In genomic region chr1:188152011-188152410, GRCm38 (mm10) we compare ENCODE assay signal across 23 mouse cellular contexts.
A peak's percentile ranks its signal among the peaks of the same experiment; 100 is the strongest.
DNase-seq lines count a peak whose midpoint lies in the region; ATAC-seq and TF ChIP-seq lines count a peak whose summit lies in the region.
"Had no signal": no experiment of that assay in that cellular context is flagged by ENCODE, and none has a peak within 500 bp of the region (broad histone marks: within the 10 kb centered on the region; RNA-seq: fewer than 3 reads in every experiment).

No protein-coding gene starts in this region.

- ATAC-seq in intestine, embryonic 14.5 days (replicated peaks; ENCODE audit: low FRiP score, low TSS enrichment, low read depth): no peak
- ATAC-seq in intestine, postnatal 0 days: no peak
- 0 out of 2 replicates have a peak, but pooled peaks have one; percentile 23 for ATAC-seq in megakaryocyte-erythroid progenitor cell, adult 5-6 weeks (replicated peaks; ENCODE audit: low FRiP score, low TSS enrichment, poor library complexity, severe bottlenecking)
- ATAC-seq in cerebellum, adult (ENCODE audit: insufficient number of reproducible peaks, low FRiP score, low TSS enrichment): no peak
- ATAC-seq: activated CD4-positive, CD25-positive, alpha-beta regulatory T cell, adult 4 months; CD4-positive, CD25-positive, alpha-beta regulatory T cell, adult 4 months; Patski had no signal

- no peak overlapping the region for H3K27ac ChIP-seq in intestine, embryonic 14.5 days (ENCODE audit: low read depth)
- no peak overlapping the region for H3K27ac ChIP-seq in intestine, postnatal 0 days (ENCODE audit: low read depth, low read length)
- peak overlapping the region; percentile 3; the same call in 1 of the 2 replicates for H3K27ac ChIP-seq in MEL (ENCODE audit: control insufficient read depth, low read depth, low read length)

- H3K9ac ChIP-seq in intestine, embryonic 14.5 days (ENCODE audit: low read length): no peak overlapping the region
- H3K9ac ChIP-seq in intestine, postnatal 0 days (ENCODE audit: low read depth, low read length): no peak overlapping the region
- H3K9ac ChIP-seq in MEL (ENCODE audit: control insufficient read depth, low read depth, low read length, poor library complexity, severe bottlenecking): no peak overlapping the region

- H3K9me3 ChIP-seq in intestine, embryonic 14.5 days (ENCODE audit: control insufficient read depth, low read length): no peaks in the 10 kb centered on the region
- no peaks in the 10 kb centered on the region for H3K9me3 ChIP-seq in intestine, postnatal 0 days (ENCODE audit: control insufficient read depth)
- no peaks in the 10 kb centered on the region for H3K9me3 ChIP-seq in MEL (replicated peaks; ENCODE audit: insufficient read depth, low read length)

- H3K4me2 ChIP-seq in intestine, embryonic 14.5 days (ENCODE audit: low read length): no peak overlapping the region
- no peak overlapping the region for H3K4me2 ChIP-seq in intestine, postnatal 0 days (replicated peaks; ENCODE audit: low read depth)

- no peaks in the 10 kb centered on the region for H3K27me3 ChIP-seq in intestine, embryonic 14.5 days (replicated peaks; ENCODE audit: control insufficient read depth, insufficient read depth, low read length)
- no peaks in the 10 kb centered on the region for H3K27me3 ChIP-seq in intestine, postnatal 0 days (replicated peaks; ENCODE audit: control insufficient read depth, insufficient read depth, low read length)
- no peaks in the 10 kb centered on the region for H3K27me3 ChIP-seq in MEL (ENCODE audit: control insufficient read depth in 1 of 2, insufficient read depth in 2 of 2, low read length in 2 of 2)
- H3K27me3 ChIP-seq: CH12.LX had no signal

- 95% methylated on average over 2 of the region's 2 CpGs for WGBS in intestine, embryonic 14.5 days
- WGBS in intestine, postnatal 0 days: 96% methylated on average over 2 of the region's 2 CpGs

- TF ChIP-seq EP300 in MEL (IDR thresholded peaks at IDR 0.05; ENCODE audit: low read depth in 1 of 2, low read length in 2 of 2): peak in 1 of 2 experiments; percentile 62; a peak in 1 of 4 replicates

- no peaks in the 10 kb centered on the region for H3K4me1 ChIP-seq in intestine, embryonic 14.5 days (replicated peaks; ENCODE audit: control insufficient read depth, insufficient read depth, low read length)
- H3K4me1 ChIP-seq in intestine, postnatal 0 days (replicated peaks; ENCODE audit: control insufficient read depth, insufficient read depth, low read length): no peaks in the 10 kb centered on the region
- H3K4me1 ChIP-seq in MEL (ENCODE audit: control insufficient read depth in 1 of 2, insufficient read depth in 2 of 2, low read length in 2 of 2): peaks cover 26 to 29% of the 10 kb centered on the region in 2 experiments

- TF ChIP-seq POLR2A in MEL (IDR thresholded peaks at IDR 0.05; ENCODE audit: control insufficient read depth in 1 of 2, insufficient read depth in 1 of 2, low read depth in 1 of 2, low read length in 2 of 2, poor library complexity in 1 of 2): no peak

- DNase-seq in intestine, embryonic 14.5 days (ENCODE audit: low spot score): peak; percentile 9
- DNase-seq in MEL (ENCODE audit: low read depth, low spot score): peak; percentile 29
- DNase-seq in cerebellum, adult 11-12 months: no peak
- DNase-seq: adrenal gland, adult 2 months; adrenal gland, adult 8-10 months; adrenal gland, postnatal 10 days; adrenal gland, postnatal 14 days; adrenal gland, postnatal 25 days; adrenal gland, postnatal 36 days; B cell, adult 2 months; cerebellum, adult 11 months; cerebellum, adult 18-20 months; cerebellum, adult 2 months; cerebellum, adult 8-10 months; cerebellum, adult 9-10 months had no signal

- TF ChIP-seq RAD21 in MEL (IDR thresholded peaks at IDR 0.05; ENCODE audit: low read depth, low read length): no peak

- no peak for TF ChIP-seq CTCF in intestine, postnatal 0 days (IDR thresholded peaks at IDR 0.05; ENCODE audit: low read depth)
- TF ChIP-seq CTCF in MEL (IDR thresholded peaks at IDR 0.05 in 2 of 3, conservative IDR thresholded peaks at IDR 0.05 in 1 of 3; ENCODE audit: control insufficient read depth in 1 of 3, insufficient read depth in 1 of 3, low read depth in 2 of 3, low read length in 3 of 3, poor library complexity in 1 of 3, severe bottlenecking in 1 of 3): no peak

- H3K4me3 ChIP-seq in intestine, embryonic 14.5 days (ENCODE audit: low read depth, low read length): no peak overlapping the region
- no peak overlapping the region for H3K4me3 ChIP-seq in intestine, postnatal 0 days (ENCODE audit: low read depth, low read length)
- H3K4me3 ChIP-seq in MEL (ENCODE audit: control insufficient read depth in 1 of 2, insufficient read depth in 1 of 2, low read depth in 2 of 2, low read length in 2 of 2): no peak overlapping the region

- H3K79me2 ChIP-seq in MEL (ENCODE audit: control insufficient read depth, insufficient read depth, low read length, poor library complexity): no peaks in the 10 kb centered on the region; the same call in 1 of the 2 replicates

- no peaks in the 10 kb centered on the region for H3K36me3 ChIP-seq in intestine, embryonic 14.5 days (ENCODE audit: control insufficient read depth, insufficient read depth, low read length)
- 0 out of 2 replicates have a peak, but pooled peaks cover 4% of the 10 kb centered on the region for H3K36me3 ChIP-seq in intestine, postnatal 0 days (ENCODE audit: control insufficient read depth, insufficient read depth)
- H3K36me3 ChIP-seq in MEL (ENCODE audit: control insufficient read depth in 1 of 2, insufficient read depth in 2 of 2, low read length in 2 of 2): peaks cover 0 to 47% of the 10 kb centered on the region in 2 experiments; a peak in 2 of 4 replicates
- H3K36me3 ChIP-seq: G1E had no signal

TF ChIP-seq in MEL, 35 proteins besides CTCF, POLR2A, EP300 and RAD21:
- TF ChIP-seq TCF12 (IDR thresholded peaks at IDR 0.05; ENCODE audit: low read depth, low read length): peak; percentile 63; the same call in 1 of the 2 replicates
- TF ChIP-seq NRF1 (IDR thresholded peaks at IDR 0.05; ENCODE audit: insufficient read depth, low read depth, low read length, poor library complexity, severe bottlenecking): no peak
- TF ChIP-seq MYB (IDR thresholded peaks at IDR 0.05; ENCODE audit: low read depth, low read length): no peak
- no peak for TF ChIP-seq ZMIZ1 (IDR thresholded peaks at IDR 0.05; ENCODE audit: low read depth, low read length)
- TF ChIP-seq BHLHE40 (IDR thresholded peaks at IDR 0.05; ENCODE audit: borderline replicate concordance, low read depth, low read length): no peak
- TF ChIP-seq NELFE (IDR thresholded peaks at IDR 0.05; ENCODE audit: low read depth, low read length): no peak
- no peak for TF ChIP-seq MXI1 (IDR thresholded peaks at IDR 0.05; ENCODE audit: low read depth, low read length)
- TF ChIP-seq JUND (IDR thresholded peaks at IDR 0.05; ENCODE audit: low read depth, low read length): no peak
- TF ChIP-seq MYC (IDR thresholded peaks at IDR 0.05; ENCODE audit: low read depth, low read length): no peak
- no peak for TF ChIP-seq ZKSCAN1 (IDR thresholded peaks at IDR 0.05; ENCODE audit: low read depth, low read length)
- 0 out of 2 replicates have a peak, but pooled peaks have one; percentile 22 for TF ChIP-seq TAL1 (IDR thresholded peaks at IDR 0.05; ENCODE audit: low read length)
- TF ChIP-seq USF1 (IDR thresholded peaks at IDR 0.05; ENCODE audit: low read depth, low read length): no peak
- no peak for TF ChIP-seq MAFK (IDR thresholded peaks at IDR 0.05; ENCODE audit: borderline replicate concordance, low read depth, low read length)
- no peak for TF ChIP-seq ZC3H11A (IDR thresholded peaks at IDR 0.05; ENCODE audit: low read depth, low read length)
- no peak for TF ChIP-seq TBP (IDR thresholded peaks at IDR 0.05; ENCODE audit: low read depth, low read length)
- TF ChIP-seq E2F4 (IDR thresholded peaks at IDR 0.05; ENCODE audit: borderline replicate concordance, low read depth, low read length): no peak
- TF ChIP-seq MEF2A (IDR thresholded peaks at IDR 0.05; ENCODE audit: extremely low read depth, insufficient replicate concordance, low read depth, low read length, poor library complexity, severe bottlenecking): no peak
- no peak for TF ChIP-seq POLR2AphosphoS2 (IDR thresholded peaks at IDR 0.05; ENCODE audit: low read length)
- TF ChIP-seq SMC3 (IDR thresholded peaks at IDR 0.05; ENCODE audit: low read depth, low read length): no peak
- no peak for TF ChIP-seq CHD1 (IDR thresholded peaks at IDR 0.05; ENCODE audit: low read depth, low read length)
- peak; percentile 36; the same call in 1 of the 2 replicates for TF ChIP-seq GATA1 (IDR thresholded peaks at IDR 0.05; ENCODE audit: low read depth, low read length)
- TF ChIP-seq MAZ (IDR thresholded peaks at IDR 0.05; ENCODE audit: low read depth, low read length): no peak
- no peak for TF ChIP-seq POLR2AphosphoS5 (IDR thresholded peaks at IDR 0.05; ENCODE audit: borderline replicate concordance, low read depth, low read length)
